Mouse (Mus musculus) lung, postnatal 0 days (tissue): Measurements from ENCODE around the gene Cdh13.

ENCODE experiments used
- CTCF ChIP-seq: IDR thresholded peaks from 2 replicates; pipeline ENCODE4 v1.5.1; 2016; ENCODE audit warnings: antibody characterized with exemption, mild to moderate bottlenecking
- EP300 ChIP-seq: IDR thresholded peaks from 2 replicates; pipeline ENCODE4 v1.6.1; 2016; ENCODE audit warnings: antibody characterized with exemption, mild to moderate bottlenecking, control low read depth

GRCm38 (mm10) chr8:119245641-119246040 lies 962.1 kb downstream of the Cdh13 start:
- TF ChIP-seq CTCF: no peak
- no peak for TF ChIP-seq EP300
